Mouse (Mus musculus): ENCODE measurements around the gene Fgf16. TPM values are rescaled to one million over a fixed set of nuclear protein-coding genes. Genes with fewer than 3 reads are reported as not detected.
A peak's percentile ranks its signal among the peaks of the same experiment; 100 is the strongest.

Gene Fgf16
- polyA plus RNA-seq, 1 experiment, result not detected

GRCm38 (mm10) chrX:105767177-105767764 is 3.2 kb downstream of the Fgf16 start:
- H3K79me3 ChIP-seq (ENCODE audit: low read depth), result no peaks in the 10 kb centered on the region
- no peak overlapping the region for H3K4me3 ChIP-seq (ENCODE audit: insufficient read depth, poor library complexity, severe bottlenecking)
- no peak overlapping the region for H3ac ChIP-seq (ENCODE audit: control insufficient read depth, insufficient read length, low read depth)
- H3K79me2 ChIP-seq (ENCODE audit: control insufficient read depth, insufficient read depth), result no peaks in the 10 kb centered on the region
- TF ChIP-seq MYOG (IDR thresholded peaks at IDR 0.05; ENCODE audit: control insufficient read depth, extremely low read depth, insufficient read length) (no peak), MYOD1 (IDR thresholded peaks at IDR 0.05; ENCODE audit: control insufficient read depth, insufficient read length, low read depth) (peak; percentile 56)
- H3K27me3 ChIP-seq (ENCODE audit: control insufficient read depth, insufficient read depth, insufficient read length), result peaks cover 18% of the 10 kb centered on the region
- no peaks in the 10 kb centered on the region for H3K36me3 ChIP-seq (ENCODE audit: control insufficient read depth, insufficient read depth)

- Histone ChIP-seq H3K79me2 (ENCODE audit: control insufficient read depth, insufficient read depth) (no peaks in the 10 kb centered on the region), H3K36me3 (ENCODE audit: control insufficient read depth, insufficient read depth) (no peaks in the 10 kb centered on the region), H3K79me3 (ENCODE audit: low read depth) (no peaks in the 10 kb centered on the region), H3K4me3 (ENCODE audit: insufficient read depth, poor library complexity, severe bottlenecking) (no peak overlapping the region), H3K27me3 (ENCODE audit: control insufficient read depth, insufficient read depth, insufficient read length) (peaks cover 18% of the 10 kb centered on the region), H3ac (ENCODE audit: control insufficient read depth, insufficient read length, low read depth) (no peak overlapping the region)
- TF ChIP-seq MYOD1 (IDR thresholded peaks at IDR 0.05; ENCODE audit: control insufficient read depth, insufficient read length, low read depth), result peak; percentile 88
- TF ChIP-seq MAX (IDR thresholded peaks at IDR 0.05), result no peak
- TF ChIP-seq FOSL1 (IDR thresholded peaks at IDR 0.05; ENCODE audit: insufficient read depth, low read length, poor library complexity, severe bottlenecking), result no peak
- no peak for TF ChIP-seq CEBPB (IDR thresholded peaks at IDR 0.05; ENCODE audit: low read depth)
Observed at GRCm38 (mm10) chrX:105767932-105768331, 3.9 kb downstream of the Fgf16 start.

GRCm38 (mm10) chrX:105773281-105773680 is 9.2 kb downstream of the Fgf16 start:
- Histone ChIP-seq H3ac (ENCODE audit: control insufficient read depth, insufficient read length, low read depth) (no peak overlapping the region), H3K36me3 (ENCODE audit: control insufficient read depth, insufficient read depth) (no peaks in the 10 kb centered on the region), H3K79me3 (ENCODE audit: low read depth) (no peaks in the 10 kb centered on the region), H3K27me3 (ENCODE audit: control insufficient read depth, insufficient read depth, insufficient read length) (no peaks in the 10 kb centered on the region), H3K4me3 (ENCODE audit: insufficient read depth, poor library complexity, severe bottlenecking) (no peak overlapping the region), H3K79me2 (ENCODE audit: control insufficient read depth, insufficient read depth) (no peaks in the 10 kb centered on the region)
- TF ChIP-seq MYOD1 (IDR thresholded peaks at IDR 0.05; ENCODE audit: control insufficient read depth, insufficient read length, low read depth) (no peak), FOSL1 (IDR thresholded peaks at IDR 0.05; ENCODE audit: insufficient read depth, low read length, poor library complexity, severe bottlenecking) (no peak), CTCF (IDR thresholded peaks at IDR 0.05; ENCODE audit: control insufficient read depth, insufficient read depth, insufficient read length) (no peak), MAX (IDR thresholded peaks at IDR 0.05) (no peak), USF1 (IDR thresholded peaks at IDR 0.05; ENCODE audit: low read depth) (no peak), MYOG (IDR thresholded peaks at IDR 0.05; ENCODE audit: control insufficient read depth, extremely low read depth, insufficient read length) (no peak), CEBPB (IDR thresholded peaks at IDR 0.05; ENCODE audit: low read depth) (no peak)

GRCm38 (mm10) chrX:105794806-105795403 is 30.8 kb downstream of the Fgf16 start:
- H3K4me3 ChIP-seq (ENCODE audit: insufficient read depth, poor library complexity, severe bottlenecking), result no peak overlapping the region
- TF ChIP-seq USF1 (IDR thresholded peaks at IDR 0.05; ENCODE audit: low read depth), result no peak
- no peak for TF ChIP-seq MAX (IDR thresholded peaks at IDR 0.05)
- no peak for TF ChIP-seq FOSL1 (IDR thresholded peaks at IDR 0.05; ENCODE audit: insufficient read depth, low read length, poor library complexity, severe bottlenecking)
- TF ChIP-seq MYOG (IDR thresholded peaks at IDR 0.05; ENCODE audit: control insufficient read depth, extremely low read depth, insufficient read length), result no peak
- no peak for TF ChIP-seq CTCF (IDR thresholded peaks at IDR 0.05; ENCODE audit: control insufficient read depth, insufficient read depth, insufficient read length)
- TF ChIP-seq MYOD1 (IDR thresholded peaks at IDR 0.05; ENCODE audit: control insufficient read depth, insufficient read length, low read depth), result no peak
- no peak for TF ChIP-seq CEBPB (IDR thresholded peaks at IDR 0.05; ENCODE audit: low read depth)
- H3K36me3 ChIP-seq (ENCODE audit: control insufficient read depth, insufficient read depth), result peaks cover under 1% of the 10 kb centered on the region
- no peaks in the 10 kb centered on the region for H3K79me2 ChIP-seq (ENCODE audit: control insufficient read depth, insufficient read depth)
- no peaks in the 10 kb centered on the region for H3K27me3 ChIP-seq (ENCODE audit: control insufficient read depth, insufficient read depth, insufficient read length)
- no peak overlapping the region for H3ac ChIP-seq (ENCODE audit: control insufficient read depth, insufficient read length, low read depth)
- no peaks in the 10 kb centered on the region for H3K79me3 ChIP-seq (ENCODE audit: low read depth)

GRCm38 (mm10) chrX:105824462-105824861 is 60.4 kb downstream of the Fgf16 start:
- Histone ChIP-seq H3ac (ENCODE audit: control insufficient read depth, insufficient read length, low read depth) (no peak overlapping the region), H3K27me3 (ENCODE audit: control insufficient read depth, insufficient read depth, insufficient read length) (no peaks in the 10 kb centered on the region), H3K36me3 (ENCODE audit: control insufficient read depth, insufficient read depth) (peaks cover 15% of the 10 kb centered on the region), H3K4me3 (ENCODE audit: insufficient read depth, poor library complexity, severe bottlenecking) (no peak overlapping the region), H3K79me2 (ENCODE audit: control insufficient read depth, insufficient read depth) (no peaks in the 10 kb centered on the region), H3K79me3 (ENCODE audit: low read depth) (no peaks in the 10 kb centered on the region)
- TF ChIP-seq CEBPB (IDR thresholded peaks at IDR 0.05; ENCODE audit: low read depth) (no peak), FOSL1 (IDR thresholded peaks at IDR 0.05; ENCODE audit: insufficient read depth, low read length, poor library complexity, severe bottlenecking) (no peak), CTCF (IDR thresholded peaks at IDR 0.05; ENCODE audit: control insufficient read depth, insufficient read depth, insufficient read length) (no peak), MYOG (IDR thresholded peaks at IDR 0.05; ENCODE audit: control insufficient read depth, extremely low read depth, insufficient read length) (no peak), MYOD1 (IDR thresholded peaks at IDR 0.05; ENCODE audit: control insufficient read depth, insufficient read length, low read depth) (no peak), USF1 (IDR thresholded peaks at IDR 0.05; ENCODE audit: low read depth) (no peak), MAX (IDR thresholded peaks at IDR 0.05) (no peak)

Other genes with a start within 250 kb of the Fgf16 start
- 7.9 TPM for gene Atrx, start 165.1 kb downstream of the Fgf16 start, polyA plus RNA-seq (2012; fragmentation: generic; extraction: Trizol)
- 12.2 TPM for gene Magt1, start 247.6 kb downstream of the Fgf16 start, polyA plus RNA-seq (2012; fragmentation: generic; extraction: Trizol)

Measured in C2C12 (cell line).